Mouse (Mus musculus): ENCODE measurements at regions not wholly inside any gene's neighbourhood (a gene's known extent, or its start where the extent isn't known, plus 50 kb on each side); places are given as distances from the start of the nearest gene placed in this dataset.
A peak's percentile ranks its signal among the peaks of the same experiment; 100 is the strongest.

DNA sequence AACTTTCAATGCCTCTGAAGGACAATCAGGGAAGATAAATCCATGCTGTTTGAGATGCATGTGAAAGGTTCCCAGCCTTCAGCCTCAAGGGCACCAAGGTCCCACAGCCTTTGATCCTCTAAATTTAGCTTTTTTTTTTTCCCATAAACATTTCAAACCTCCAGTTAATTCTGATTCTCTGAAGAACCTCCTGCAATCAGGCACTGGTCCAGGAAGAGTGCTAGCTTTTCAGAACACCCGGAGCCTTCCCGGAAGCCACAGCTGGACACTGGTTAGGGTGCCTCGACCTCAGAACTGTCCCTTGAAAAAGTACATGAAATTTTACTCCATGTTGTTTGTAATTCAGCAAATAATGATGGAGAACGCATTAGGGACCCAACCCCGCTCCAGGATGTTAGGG, 348.9 kb downstream of the Prdm2 start:
- DNase-seq (ENCODE audit: low spot score in 2 of 2) = no peak

DNA sequence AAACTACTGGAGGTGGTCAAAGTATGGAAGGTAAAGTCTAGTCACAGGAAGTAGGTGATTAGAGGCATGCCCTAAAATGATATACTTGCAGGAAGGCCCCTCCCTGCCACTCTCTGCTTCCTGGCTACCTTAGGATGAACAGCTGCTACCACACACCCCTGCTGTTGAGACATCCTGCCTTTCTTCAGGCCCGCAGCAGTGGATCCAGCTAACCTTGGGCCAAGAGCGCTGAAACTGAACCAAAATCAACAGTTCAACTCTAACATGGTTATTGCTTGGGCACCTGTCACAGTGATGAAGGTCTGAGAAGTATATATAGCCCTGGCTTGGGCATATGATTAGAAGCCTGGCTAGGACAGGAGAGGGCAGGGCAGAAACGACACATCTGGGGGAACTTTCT, 352.4 kb downstream of the Prdm2 start:
- no peak for DNase-seq (ENCODE audit: low spot score in 2 of 2)

DNA sequence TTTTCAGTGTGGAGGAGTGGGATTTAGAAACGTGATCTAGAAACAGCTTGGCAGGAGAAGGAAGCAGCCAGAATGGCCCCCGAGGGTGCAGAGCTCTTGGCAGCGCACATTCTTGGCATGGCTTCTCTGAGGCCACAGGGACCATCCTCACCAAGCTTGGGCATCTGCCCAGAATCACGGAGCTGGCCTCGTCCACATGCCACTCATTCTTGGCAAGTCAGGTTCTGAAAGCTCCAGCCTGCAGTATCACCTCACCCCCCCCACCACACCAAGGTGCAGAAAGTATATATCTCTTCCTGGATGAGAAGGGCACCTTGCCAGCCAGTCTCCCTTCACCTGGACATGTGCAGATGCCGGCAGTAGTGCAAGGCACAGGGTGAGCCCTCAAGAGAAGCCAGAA, 356.2 kb downstream of the Prdm2 start:
- no peak for DNase-seq (ENCODE audit: low spot score in 2 of 2)

DNA sequence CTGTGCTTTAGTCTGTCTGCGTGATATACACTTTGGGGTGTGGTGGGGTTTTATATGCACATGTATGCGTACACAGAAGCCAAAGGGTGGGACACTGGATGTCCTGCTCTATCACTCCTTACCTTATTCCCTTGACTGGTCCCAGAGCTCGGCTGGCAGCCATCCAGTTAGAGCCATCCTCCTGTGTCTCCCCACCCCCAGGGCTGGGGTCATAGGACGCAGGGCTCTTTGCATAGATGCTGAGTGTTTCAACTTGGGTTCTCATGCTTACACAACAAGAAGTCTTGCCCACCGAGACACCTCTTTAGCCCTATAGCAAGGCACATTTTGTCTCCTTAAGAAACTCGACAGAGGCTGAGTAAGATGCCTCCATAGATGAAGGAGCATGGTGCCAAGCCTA, 357.2 kb downstream of the Prdm2 start:
- no peak for DNase-seq (ENCODE audit: low spot score in 2 of 2)

DNA sequence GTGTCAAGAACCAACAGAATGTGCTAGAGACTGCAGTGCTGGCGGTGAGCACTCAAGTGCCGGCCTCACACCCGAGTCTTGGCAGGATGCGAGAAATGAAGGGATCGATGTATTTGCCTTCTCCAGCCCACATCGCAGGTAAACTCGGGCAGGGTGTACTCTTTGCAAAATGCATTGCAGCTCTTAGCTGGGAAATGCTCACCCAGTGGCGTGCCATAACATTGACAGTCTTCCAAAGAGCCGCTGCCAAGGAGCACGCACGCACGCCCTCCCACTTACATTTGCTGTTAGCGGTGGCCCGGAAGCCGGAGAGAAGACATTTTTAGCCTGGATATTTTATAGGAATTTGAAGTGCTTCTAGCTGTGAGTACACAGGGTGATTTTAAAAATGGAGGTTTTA, 358.9 kb downstream of the Prdm2 start:
- DNase-seq (ENCODE audit: low spot score in 2 of 2) = peak; percentile 35 to 43

DNA sequence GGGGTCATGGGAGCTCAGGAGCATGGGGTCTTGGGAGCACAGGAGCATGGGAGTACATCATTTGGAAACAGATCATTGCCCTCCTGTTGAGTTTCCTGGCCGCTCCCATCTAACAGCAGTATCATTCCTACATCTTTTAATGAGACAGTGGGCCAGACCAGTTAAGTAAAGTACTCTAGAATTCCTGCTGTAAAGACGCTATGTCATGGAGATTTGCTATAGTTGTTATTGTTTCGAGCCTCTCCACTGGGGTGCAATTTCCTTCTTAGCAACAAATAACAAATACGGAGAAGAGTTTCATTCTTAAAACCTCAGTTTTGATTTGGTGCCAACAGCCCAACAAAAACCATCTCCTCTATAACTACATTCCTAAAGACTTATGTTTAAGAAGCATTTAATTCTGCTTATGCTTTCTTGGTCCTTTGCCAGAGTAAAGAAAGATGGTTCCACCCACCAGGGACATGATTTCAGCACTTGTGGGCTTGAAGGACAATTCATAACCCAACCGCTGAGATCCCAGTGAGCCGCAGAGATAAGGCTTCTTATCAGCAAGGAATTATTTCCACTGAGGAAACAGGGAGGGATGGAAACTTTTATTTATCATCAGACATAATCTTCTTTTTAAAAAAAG, 367.6 kb downstream of the Prdm2 start:
- peak in 1 of 2 experiments; percentile 15 for DNase-seq (ENCODE audit: low spot score in 2 of 2)

DNA sequence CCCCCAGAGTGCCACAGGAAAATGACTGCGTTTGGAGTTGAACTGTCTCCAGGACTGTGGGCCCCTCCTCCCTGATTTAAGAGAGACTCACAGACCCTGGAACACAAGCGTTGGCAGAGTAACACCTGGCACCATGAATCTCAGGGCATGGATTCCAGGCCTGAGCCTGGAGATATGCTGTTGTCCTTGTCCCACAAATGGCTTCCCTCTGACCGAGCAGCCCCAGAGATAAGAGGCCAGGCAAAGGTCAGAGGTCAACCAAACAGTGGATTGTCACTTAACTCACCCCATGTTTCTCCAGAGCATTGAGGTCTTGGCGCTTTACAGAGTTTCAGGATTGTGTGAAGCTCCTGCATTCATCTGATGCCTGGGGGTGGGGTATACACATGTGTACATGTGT, 373.3 kb downstream of the Prdm2 start:
- no peak for DNase-seq (ENCODE audit: low spot score in 2 of 2)

DNA sequence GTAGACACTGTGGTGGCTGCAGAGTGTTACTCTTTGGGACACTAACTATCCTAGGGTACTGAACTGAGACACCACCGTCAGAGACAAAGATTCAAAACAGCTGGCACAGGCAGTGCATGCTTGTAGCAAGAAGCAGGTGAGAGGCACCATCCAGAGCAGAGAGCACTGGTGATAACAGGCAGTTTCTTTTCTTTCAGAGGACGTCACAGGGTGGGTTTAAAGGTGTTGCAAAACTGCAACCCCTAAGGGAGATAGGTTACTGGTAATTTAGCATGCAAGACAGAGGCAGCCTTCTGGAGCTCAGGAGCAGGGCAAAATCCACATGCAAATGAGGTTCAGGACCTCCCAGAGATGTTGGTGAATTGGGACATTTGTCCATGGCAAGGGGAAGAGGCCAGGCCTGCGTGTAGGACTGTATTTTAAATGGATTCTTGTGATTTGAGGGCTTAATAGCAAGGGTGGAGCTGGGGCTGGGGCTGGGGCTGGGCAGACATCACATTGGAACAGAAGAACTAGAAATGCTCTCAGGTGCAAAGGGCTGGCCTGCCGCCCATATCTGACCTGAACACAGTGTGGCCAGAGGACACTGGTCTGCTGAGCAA, 374.3 kb downstream of the Prdm2 start:
- DNase-seq (ENCODE audit: low spot score in 2 of 2) = no peak

DNA sequence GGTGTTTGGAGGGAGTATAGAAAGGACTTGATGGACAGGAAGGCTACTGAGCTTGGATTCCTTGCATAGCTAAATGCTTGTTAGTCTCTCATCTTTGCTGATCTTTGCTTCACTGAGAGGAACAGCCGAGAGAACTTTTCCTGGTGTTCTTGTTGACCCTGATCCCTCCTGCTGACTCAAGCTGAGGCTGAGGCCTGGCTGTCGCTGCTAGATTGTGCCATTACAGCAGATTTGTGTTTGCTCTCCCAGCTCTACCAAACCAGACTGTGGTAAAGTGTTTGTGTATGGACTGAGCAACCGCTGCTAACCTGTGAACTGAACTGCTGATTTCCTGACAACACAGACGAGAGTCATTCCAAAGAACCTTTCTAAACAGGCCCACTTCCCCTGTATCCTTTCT, 375.2 kb downstream of the Prdm2 start:
- DNase-seq (ENCODE audit: low spot score in 2 of 2) = no peak

DNA sequence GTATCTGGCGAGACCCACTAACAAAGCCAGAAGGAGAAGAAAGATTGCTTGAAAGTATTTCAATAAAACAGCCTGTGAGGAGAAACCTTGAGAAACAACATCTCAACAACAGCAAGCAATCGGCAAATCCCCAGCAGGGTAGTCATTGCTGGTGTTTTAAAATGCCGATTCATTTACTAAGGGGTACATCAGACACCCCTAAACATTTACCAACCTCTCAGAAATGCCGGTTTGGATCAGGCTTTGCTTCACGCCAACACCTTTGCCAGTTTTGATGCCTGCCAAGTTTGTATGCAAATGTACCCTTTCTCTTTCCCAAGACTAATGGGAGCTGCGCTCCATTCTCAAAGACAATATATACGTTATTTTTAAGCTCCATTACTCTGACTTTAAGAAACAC, 383.1 kb downstream of the Prdm2 start:
- DNase-seq (ENCODE audit: low spot score in 2 of 2) = peak in 1 of 2 experiments; percentile 5

DNA sequence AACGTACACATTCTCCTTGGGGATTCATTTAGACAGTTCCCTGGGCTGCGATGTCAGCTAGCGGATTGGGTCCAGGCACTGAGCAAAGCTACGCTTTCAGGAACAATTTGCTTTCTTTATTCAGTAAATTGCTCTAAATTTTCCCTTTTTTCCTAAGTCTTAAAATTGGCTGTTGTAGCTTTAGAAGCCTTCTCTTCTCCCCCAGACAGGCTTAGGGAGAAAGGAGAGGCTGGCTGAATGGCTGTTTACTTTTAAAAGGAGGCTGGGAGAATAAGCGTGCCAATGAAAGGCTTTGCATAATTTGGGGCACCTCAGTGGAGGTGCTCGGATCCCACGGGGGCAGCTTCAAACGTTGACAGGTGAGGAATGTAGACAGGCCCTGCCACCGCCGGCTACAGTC, 383.8 kb downstream of the Prdm2 start:
- DNase-seq (ENCODE audit: low spot score in 2 of 2) = peak in 1 of 2 experiments; percentile 4

DNA sequence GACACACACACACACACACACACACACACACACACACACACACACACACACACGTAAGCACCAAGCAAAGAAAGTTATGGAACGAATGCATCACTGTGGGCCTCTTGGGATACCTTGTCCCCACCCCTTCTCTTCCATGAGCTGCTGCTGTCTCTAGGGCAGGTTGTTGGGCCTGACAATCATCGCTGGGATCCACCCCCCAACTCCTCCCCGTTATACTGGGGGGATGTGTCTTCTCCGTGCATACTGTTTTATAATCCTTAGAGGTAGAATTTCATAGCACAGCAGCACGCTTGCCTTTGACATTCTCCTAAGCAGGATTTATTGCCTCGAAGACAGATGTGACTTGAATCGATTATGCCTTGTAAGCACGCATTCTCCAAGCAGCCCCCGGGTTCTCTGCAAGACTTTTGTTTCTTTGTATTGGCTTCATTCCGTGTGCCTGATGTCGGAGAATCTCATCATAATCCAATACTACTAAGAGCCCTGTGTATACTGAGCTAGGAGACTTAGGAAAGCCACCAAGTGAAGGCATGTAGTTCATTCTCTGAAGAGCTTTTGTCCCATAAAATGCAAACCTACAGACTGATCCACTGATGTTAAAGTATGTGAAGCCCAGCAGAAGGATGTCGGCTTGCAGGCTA, 386.4 kb downstream of the Prdm2 start:
- DNase-seq (ENCODE audit: low spot score in 2 of 2) = peak; percentile 2 to 6

DNA sequence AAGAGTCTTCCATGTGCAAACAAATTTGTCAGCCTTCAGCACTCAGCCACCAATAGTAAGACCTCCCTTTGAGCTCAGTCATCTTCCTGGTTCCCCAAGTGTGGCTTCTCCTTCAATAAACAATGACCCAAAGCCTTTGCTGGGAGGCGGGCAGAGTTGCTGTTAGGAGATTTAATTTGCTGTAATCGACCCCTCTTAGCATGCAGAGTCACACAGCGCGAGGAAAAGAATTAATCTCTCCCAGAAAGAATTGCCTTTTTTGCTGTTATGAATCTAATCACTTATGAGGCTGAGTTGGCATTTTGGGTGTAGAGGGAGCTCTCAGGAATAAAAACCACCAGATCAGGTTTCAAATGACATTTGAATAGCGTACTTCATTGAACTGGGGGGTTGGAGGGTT, 387.0 kb downstream of the Prdm2 start:
- DNase-seq (ENCODE audit: low spot score in 2 of 2) = no peak

DNA sequence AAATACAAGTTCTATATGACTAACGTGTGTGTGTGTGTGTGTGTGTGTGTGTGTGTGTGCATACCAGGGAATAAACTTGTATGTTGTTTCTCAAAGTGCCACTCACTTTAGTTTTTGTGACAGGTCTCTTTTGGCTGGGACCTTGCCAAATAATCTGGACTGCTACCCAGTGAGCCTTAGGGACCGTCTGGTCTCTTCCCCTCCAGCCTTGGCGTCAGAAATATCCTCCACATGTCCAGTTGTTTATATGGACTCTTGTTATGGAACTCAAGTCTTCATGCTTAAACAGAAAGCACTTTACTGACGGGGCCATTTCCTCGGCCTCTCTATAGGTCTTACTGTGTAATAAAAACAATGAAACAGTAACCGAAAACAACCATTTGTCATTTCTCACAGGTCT, 394.4 kb downstream of the Prdm2 start:
- no peak for DNase-seq (ENCODE audit: low spot score in 2 of 2)

DNA sequence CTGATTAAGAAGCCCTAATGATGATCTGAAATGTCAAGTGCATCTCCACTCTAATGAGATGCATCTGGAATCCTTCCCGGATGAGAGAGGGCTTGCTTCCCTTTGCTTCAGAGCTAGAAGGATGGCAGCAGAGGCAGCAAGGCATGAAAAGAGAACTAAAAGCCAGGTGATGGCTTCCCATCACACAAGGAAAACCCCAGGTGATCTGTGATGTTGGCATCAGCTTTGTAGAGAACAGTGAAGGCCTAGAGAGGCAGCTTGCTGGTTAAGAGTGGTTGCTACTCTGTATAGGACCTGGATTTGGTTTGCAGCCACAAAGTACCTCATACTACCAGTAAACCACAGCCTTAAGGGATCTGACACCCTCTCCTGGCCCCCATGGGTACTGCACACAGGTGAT, 395.8 kb downstream of the Prdm2 start:
- DNase-seq (ENCODE audit: low spot score in 2 of 2) = no peak

DNA sequence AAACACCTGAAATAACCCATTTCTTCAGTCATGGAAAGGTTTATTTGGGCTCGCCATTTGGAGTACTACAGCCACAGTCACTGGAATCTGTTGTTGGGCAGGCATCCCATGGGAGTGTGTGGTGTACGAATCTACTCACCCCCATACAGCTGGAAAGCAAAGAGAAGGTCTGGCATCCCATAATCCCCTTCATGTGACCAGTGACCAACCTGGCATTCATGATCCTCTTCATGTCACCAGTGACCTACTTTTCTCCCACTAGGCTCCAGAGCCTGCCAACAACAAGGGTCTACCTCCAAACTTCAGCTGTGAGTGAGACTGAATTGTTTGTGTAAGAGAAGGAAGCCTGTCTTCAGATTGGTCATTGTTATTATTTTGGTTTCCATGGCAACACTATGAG, 409.0 kb downstream of the Prdm2 start:
- DNase-seq (ENCODE audit: low spot score in 2 of 2) = no peak

DNA sequence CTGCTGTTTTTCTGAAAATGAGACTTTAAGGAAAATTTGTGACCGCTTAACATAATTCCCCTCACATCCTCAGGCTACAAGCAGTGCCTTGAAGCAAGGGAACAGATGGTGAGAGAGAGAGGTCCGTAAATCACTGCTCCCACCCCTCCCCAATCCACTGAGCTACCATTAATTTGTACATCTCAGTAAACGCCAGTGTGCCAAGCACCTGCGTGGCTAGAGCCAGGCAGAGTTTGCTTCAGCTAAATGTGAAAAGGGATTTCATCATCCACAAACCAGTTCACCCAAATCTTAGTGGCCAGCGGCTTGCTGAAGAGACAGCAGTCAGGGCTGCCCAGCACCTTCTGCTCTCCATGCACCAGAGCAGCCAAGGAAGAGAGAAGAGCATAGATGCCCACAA, 413.5 kb downstream of the Prdm2 start:
- DNase-seq (ENCODE audit: low spot score in 2 of 2) = no peak

DNA sequence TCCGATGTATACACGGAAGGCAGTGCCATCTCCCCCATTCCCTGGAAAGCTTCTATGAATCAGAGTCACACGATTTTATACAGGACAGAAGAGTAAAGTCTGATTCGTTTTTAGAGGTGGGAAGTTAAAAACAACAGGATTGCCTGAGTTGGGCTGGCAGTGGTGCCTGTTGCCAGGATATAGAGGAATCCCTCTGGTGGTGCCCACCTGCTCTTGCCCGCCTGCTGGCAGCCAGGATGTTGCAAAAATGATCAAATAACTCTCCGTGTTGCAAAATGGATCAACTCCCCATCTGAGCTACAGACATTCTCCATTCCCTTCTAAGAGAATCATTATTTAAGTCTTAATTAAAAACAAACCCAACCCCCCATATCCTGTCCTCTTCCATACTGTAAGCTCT, 414.0 kb downstream of the Prdm2 start:
- DNase-seq (ENCODE audit: low spot score in 2 of 2) = peak; percentile 7 to 29

DNA sequence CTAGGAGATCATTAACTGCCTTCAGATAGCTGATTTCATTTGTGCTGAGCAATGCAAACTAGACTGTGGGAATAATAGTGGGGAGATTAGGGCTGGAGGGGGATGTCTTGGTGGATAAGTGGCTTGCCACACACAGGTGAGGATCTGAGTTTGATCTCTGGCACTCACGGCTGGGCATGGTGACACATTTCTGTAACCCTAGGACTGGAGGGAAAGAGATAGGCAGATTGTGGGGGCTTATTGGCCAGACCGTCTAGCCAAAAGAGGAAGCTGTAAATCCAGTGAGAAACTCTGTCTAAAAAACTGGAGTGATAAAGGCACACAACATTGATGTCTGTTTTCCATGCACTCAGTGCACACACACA, 420.2 kb downstream of the Prdm2 start:
- DNase-seq (ENCODE audit: low spot score in 2 of 2) = no peak

DNA sequence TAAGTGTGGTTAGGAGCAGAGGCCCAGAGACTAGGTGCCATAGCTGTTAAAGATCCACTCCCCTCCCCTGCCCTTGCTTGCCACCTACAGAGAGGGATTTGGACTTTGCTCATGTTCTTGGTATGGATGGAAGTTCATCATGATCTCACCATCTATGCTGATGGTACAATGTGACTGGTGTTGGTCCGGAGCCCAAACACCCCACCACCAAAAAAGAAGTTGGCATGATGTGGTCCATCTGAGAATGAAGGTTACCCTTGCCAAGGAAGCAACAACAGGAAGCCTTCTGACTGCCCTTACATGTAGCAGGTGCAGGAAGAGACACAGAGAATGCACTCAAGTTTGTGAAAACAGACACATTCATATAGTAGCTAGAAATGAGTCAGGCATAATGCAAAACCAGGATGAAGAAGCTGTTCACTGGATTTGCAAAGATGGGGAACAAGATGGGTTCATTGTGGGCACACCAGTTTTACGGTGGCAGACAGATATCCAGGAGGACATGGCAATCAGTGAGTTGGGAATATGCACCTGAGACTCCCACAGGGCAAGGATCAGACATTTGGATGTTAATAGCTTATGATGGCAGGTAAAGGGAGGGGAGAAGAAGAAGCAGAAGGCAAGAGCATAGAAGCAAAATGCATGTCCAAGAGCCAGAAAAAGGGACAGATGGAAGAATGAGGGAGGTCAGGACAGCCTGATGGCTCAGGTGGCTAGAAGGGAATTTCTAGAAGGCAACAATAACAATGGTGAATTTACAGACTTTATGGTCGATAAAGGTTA, 420.8 kb downstream of the Prdm2 start:
- no peak for DNase-seq (ENCODE audit: low spot score in 2 of 2)

DNA sequence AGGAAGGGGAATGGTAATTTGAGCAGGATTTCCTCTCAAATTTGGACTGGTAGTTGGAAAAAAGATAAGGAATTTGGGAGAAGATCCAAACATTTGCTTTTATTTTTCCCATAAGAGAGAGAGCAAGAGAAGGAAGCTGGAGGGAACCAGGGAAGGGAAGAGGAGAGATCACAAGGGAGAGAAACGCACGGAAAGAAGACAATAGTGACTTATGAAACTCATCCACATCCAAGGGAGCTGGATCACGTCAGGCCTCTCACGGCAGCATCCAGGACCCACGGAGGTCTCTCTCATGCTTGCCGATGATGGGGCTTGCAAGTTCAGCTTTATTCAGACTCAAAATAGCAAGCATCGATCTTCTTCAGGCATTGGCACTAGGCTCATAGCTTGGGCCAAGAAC, 423.7 kb downstream of the Prdm2 start:
- DNase-seq (ENCODE audit: low spot score in 2 of 2) = no peak

DNA sequence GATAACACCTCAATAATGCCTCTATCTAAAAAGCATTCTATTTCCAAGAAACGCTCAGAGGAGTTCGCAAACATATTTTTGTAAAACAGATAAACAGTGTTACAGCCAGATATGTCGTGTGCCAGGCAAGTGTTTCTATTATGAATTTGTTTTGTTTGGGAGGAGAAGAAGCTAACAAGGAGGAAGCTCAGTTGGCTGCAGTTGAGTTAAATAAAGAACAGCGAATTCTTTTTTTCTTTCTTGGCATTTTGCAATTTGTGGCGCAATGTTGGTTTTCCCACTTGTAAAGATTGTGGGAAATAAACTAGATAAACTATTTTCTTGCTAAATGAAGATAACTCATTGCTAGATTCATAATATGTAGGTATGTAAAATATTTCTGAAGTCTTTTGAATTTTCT, 427.4 kb downstream of the Prdm2 start:
- DNase-seq (ENCODE audit: low spot score in 2 of 2) = no peak
